Mouse (Mus musculus) embryonic facial prominence, embryonic 13.5 days (tissue): Measurements from ENCODE around the gene Zfp541. TPM values are rescaled to one million over a fixed set of nuclear protein-coding genes. Genes with fewer than 3 reads are reported as not detected.

ENCODE experiments used
- ATAC-seq: fragments of 200-750 bp; cut with Nextera tagmentation; 2 replicates; pipeline ENCODE4 v1.8.0; 2017; ENCODE audit warnings: low read depth; ENCODE audit not compliant: insufficient number of reproducible peaks, insufficient read depth, low FRiP score, low TSS enrichment
- H3K27ac ChIP-seq: fragments of 300-500 bp; sonication (generic); 2 replicates; pipeline ENCODE4 v1.5.1; 2015; ENCODE audit warnings: moderate library complexity, mild to moderate bottlenecking, inconsistent platforms
- H3K27me3 ChIP-seq: fragments of 300-500 bp; sonication (generic); 2 replicates; pipeline ENCODE4 v1.6.1; 2015; ENCODE audit warnings: mild to moderate bottlenecking, inconsistent platforms
- H3K36me3 ChIP-seq: fragments of 300-500 bp; sonication (generic); 2 replicates; pipeline ENCODE4 v1.6.1; 2015; ENCODE audit warnings: mild to moderate bottlenecking, inconsistent platforms
- H3K4me1 ChIP-seq: fragments of 300-500 bp; sonication (generic); 2 replicates; pipeline ENCODE4 v1.6.1; 2015; ENCODE audit warnings: inconsistent platforms
- H3K4me2 ChIP-seq: fragments of 300-500 bp; sonication (generic); 2 replicates; pipeline ENCODE4 v1.6.1; 2015; ENCODE audit warnings: moderate library complexity, mild to moderate bottlenecking, inconsistent platforms
- H3K4me3 ChIP-seq: fragments of 300-500 bp; sonication (generic); 2 replicates; pipeline ENCODE4 v1.5.1; 2015; ENCODE audit warnings: mild to moderate bottlenecking, inconsistent platforms
- H3K9ac ChIP-seq: fragments of 300-500 bp; sonication (generic); 2 replicates; pipeline ENCODE4 v1.6.1; 2015; ENCODE audit warnings: mild to moderate bottlenecking, inconsistent platforms
- H3K9me3 ChIP-seq: fragments of 300-500 bp; sonication (generic); 2 replicates; pipeline ENCODE4 v1.6.1; 2016; ENCODE audit warnings: inconsistent platforms
- WGBS: fragments of 180-500 bp; shearing (Covaris S2); methylation state at CpG from one replicate; pipeline ENCODE4 v1.1.7; 2015; ENCODE audit warnings: mixed read lengths; 5-methylcytosine and 5-hydroxymethylcytosine counted together
- polyA plus RNA-seq: library from polyadenylated mRNA; unstranded; fragments of >200 nt; fragmentation: Nextera tagmentation; extraction: Ambion mirVana; gene quantifications from 2 replicates; pipeline ENCODE4 v1.2.1, GENCODE M21; 2015

Zfp541 gene
- polyA plus RNA-seq, 1 experiment from 2014 or later = 0.07 TPM

DNA sequence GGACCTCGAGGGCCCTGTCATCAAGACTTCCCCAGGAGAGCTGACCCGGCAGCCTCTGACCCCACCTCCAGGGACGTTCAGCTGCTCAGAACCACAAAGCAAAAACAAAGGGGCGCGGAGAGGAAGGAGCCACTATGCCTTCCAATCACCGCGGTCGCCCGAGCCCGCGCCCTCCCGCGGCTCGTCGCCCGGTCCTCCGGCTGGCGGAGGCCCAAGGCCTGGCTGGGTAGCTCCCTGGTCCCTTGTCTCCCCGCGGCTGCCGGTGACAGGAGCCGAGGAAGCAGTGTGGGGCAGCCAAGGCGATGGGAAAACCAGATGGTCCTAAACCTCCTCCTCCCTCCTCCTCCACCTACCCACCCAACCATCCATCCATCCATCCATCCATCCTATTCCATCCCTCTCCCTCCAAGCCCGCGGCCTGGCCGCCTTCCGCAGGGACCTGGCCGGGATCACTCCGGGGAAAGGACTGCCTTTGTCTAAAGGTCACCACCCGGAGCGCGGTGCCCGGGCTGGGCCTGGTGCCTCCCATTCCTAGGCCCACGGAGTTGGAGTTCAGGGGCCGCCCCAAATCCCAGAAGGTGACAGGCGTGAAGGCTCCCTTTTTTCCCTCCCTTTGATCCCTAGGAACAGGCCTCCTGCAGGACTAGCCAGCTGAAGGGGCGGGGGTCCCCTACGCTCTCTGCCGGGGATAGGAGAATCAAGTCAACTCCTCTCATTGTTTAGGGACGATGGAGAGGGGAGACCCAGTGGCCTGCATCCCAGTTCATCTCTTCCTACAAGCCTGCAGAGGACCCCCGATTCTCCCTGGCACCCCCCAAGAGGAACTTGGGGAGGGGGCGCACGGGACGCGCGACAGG, 14.9 kb upstream of the Zfp541 start:
- Histone ChIP-seq H3K9me3 (no peaks in the 10 kb centered on the region), H3K9ac (peak overlapping the region; percentile 99), H3K36me3 (no peaks in the 10 kb centered on the region), H3K4me2 (peak overlapping the region; percentile 79), H3K27ac (peak overlapping the region; percentile 99), H3K27me3 (no peaks in the 10 kb centered on the region), H3K4me1 (peaks cover 55% of the 10 kb centered on the region), H3K4me3 (peak overlapping the region; percentile 84)
- 0 out of 2 replicates have a peak, but pooled peaks have one; percentile 8 for ATAC-seq
- under 1% methylated on average over 46 of the region's 46 CpGs for WGBS

DNA sequence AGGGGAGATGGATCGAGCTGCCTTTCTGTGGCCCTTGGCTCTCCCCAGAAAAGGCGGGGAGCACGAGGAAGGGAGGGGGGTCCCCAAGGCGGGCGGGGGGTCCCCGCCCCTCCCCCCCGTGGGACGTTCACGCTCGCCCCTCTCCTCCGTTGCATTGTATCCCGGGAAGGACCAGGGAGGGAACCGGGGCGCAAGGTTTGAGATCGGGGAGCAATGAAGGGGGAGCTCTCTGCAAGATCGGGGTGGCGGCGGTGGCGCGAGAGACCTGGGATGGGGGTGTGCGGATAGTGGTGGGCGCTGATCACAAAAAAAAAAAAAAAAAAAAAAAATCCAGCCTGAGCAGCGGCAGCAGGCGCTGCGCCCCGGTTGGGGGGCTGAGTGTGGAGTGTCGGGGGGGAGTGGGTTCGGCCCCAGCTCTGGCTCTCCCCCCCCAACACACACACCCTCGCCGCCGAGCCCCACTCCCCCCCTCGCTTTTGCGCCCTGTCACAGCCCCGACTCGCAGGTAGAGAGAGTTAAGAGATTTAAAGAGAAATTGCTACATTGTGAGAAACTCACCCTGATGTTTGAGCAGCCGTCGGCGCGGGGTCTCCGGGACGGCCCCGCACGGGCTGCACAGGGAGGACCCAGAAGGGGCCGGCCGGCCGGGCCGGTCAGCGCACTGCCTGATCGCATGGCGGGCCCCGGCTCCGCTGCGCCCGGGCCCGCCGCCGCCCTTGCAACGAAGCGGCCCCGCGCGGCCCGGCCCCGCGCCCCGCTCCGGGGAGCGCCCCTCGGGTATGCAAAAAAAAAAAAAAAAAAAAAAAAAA, 14.1 kb upstream of the Zfp541 start, which contains the start of gene Bicra:
TSS of gene Bicra (minus strand) at position 584 of the 809 bp plus-strand sequence.
- Histone ChIP-seq H3K4me1 (peaks cover 58% of the 10 kb centered on the region), H3K4me3 (peak within 1 kb of the TSS; percentile 84), H3K36me3 (no peaks in the 10 kb centered on the region), H3K9me3 (no peaks in the 10 kb centered on the region), H3K27ac (peak within 1 kb of the TSS; percentile 99), H3K4me2 (peak within 1 kb of the TSS; percentile 79), H3K27me3 (no peaks in the 10 kb centered on the region), H3K9ac (peak within 1 kb of the TSS; percentile 99)
- ATAC-seq = peak; percentile 29; the same call in 1 of the 2 replicates
- under 1% methylated on average over 59 of the region's 69 CpGs for WGBS

DNA sequence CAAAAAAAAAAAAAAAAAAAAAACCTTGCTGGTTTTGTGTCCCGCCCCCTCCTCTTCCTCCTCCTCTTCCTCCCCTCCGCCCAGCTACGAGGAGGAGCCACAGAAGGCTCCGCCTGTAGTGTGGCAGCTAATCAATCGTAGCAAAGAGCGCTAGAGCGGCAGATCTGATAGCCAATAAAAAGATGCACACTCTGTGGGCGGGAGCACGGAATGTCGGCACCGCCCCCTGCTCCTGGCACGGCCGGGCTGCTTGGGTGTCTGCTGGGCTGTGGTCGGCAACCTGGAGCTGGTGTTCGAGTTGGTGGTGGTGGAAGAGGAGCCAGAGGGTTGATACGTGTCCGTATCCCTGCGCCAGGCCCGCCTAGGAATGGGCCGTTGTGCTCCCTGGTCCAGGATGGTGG, 13.4 kb upstream of the Zfp541 start:
- Histone ChIP-seq H3K4me3 (peak overlapping the region; percentile 84), H3K36me3 (no peaks in the 10 kb centered on the region), H3K4me1 (peaks cover 54% of the 10 kb centered on the region), H3K9ac (peak overlapping the region; percentile 99), H3K27me3 (no peaks in the 10 kb centered on the region), H3K9me3 (no peaks in the 10 kb centered on the region), H3K4me2 (peak overlapping the region; percentile 79), H3K27ac (peak overlapping the region; percentile 99)
- peak; percentile 82 for ATAC-seq
- WGBS = 0% methylated on average over 20 of the region's 20 CpGs

- peak overlapping the region; percentile 79 for H3K4me2 ChIP-seq
- WGBS = 8% methylated on average over 36 of the region's 36 CpGs
- no peaks in the 10 kb centered on the region for H3K27me3 ChIP-seq
- H3K4me1 ChIP-seq = peaks cover 49% of the 10 kb centered on the region
- peak overlapping the region; percentile 91 for H3K27ac ChIP-seq
- no peaks in the 10 kb centered on the region for H3K9me3 ChIP-seq
- peak overlapping the region; percentile 99 for H3K9ac ChIP-seq
- peak overlapping the region; percentile 84 for H3K4me3 ChIP-seq
- 0 out of 2 replicates have a peak, but pooled peaks have one; percentile 0 for ATAC-seq
- no peaks in the 10 kb centered on the region for H3K36me3 ChIP-seq
Measured at GRCm38 (mm10) chr7:16048675-16049575, 12.7 kb upstream of the Zfp541 start.

DNA sequence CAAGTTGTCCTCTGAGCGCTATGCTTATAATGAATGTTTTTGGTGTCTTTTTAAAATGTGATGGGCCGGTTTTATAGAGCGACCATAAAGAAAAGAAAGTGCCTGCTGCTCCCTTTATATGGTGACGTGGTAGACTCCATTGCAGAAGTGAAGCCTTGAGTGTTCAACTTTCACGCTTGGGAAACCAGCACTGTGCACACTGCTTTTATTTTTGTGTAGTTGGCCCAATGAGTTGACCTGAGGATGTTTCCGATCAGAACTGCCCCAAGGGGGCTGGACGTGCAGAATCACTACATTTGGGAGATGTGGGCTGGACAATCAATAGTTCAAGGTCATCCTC, 12.1 kb upstream of the Zfp541 start:
- WGBS = 77% methylated on average over 7 of the region's 7 CpGs
- H3K9me3 ChIP-seq = no peaks in the 10 kb centered on the region
- H3K4me1 ChIP-seq = peaks cover 43% of the 10 kb centered on the region
- H3K9ac ChIP-seq = peak overlapping the region; percentile 99
- peak overlapping the region; percentile 84 for H3K4me3 ChIP-seq
- no peak for ATAC-seq
- no peaks in the 10 kb centered on the region for H3K27me3 ChIP-seq
- no peaks in the 10 kb centered on the region for H3K36me3 ChIP-seq
- H3K27ac ChIP-seq = no peak overlapping the region
- peak overlapping the region; percentile 79 for H3K4me2 ChIP-seq

GRCm38 (mm10) chr7:16050600-16050999, 11.0 kb upstream of the Zfp541 start:
- Histone ChIP-seq H3K9me3 (no peaks in the 10 kb centered on the region), H3K9ac (no peak overlapping the region), H3K27me3 (no peaks in the 10 kb centered on the region), H3K4me1 (peaks cover 32% of the 10 kb centered on the region), H3K27ac (no peak overlapping the region), H3K4me3 (no peak overlapping the region), H3K36me3 (no peaks in the 10 kb centered on the region), H3K4me2 (0 out of 2 replicates have a peak overlapping the region, but pooled peaks have one; percentile 79)
- 86% methylated on average over 3 of the region's 3 CpGs for WGBS
- ATAC-seq = no peak

DNA sequence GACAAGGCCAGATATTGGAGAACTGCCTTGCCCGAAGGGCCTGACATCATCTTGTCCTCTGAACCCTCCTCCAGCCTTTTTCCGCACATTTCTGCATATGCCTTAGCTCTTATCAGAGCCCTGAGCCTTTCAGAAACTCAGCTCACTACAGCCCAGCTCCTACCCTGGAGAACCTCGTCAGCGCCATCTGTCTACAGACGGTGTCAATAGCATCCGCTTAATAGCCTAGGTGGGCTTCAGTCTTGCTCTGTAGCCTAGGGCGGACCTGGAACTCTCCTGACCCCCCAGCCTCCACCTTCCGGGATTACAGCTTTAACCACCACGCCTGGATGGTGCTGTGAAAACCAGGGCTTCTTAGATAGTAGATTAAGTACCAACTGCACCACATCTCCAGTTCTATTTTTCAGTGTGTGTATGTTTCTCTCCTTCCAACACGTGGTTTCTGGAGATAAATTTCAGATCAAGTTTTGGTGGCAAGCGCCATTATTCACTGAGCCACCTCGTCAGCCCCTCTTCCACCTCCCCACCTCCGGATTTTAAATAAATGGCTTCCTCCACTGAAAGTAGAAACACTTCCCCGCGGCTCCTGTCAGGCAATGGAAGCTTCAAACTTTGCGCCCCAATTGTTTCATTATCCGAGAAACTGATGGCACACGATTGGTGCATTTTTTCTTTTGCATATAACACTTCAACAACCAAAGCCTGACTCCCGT, 9.6 kb upstream of the Zfp541 start:
- Histone ChIP-seq H3K4me3 (peak overlapping the region; percentile 59), H3K27ac (peak overlapping the region; percentile 92), H3K36me3 (no peaks in the 10 kb centered on the region), H3K4me2 (peak overlapping the region; percentile 76), H3K9me3 (no peaks in the 10 kb centered on the region), H3K4me1 (peaks cover 27% of the 10 kb centered on the region), H3K27me3 (no peaks in the 10 kb centered on the region), H3K9ac (peak overlapping the region; percentile 72)
- no peak for ATAC-seq
- WGBS = 6% methylated on average over 19 of the region's 19 CpGs

DNA sequence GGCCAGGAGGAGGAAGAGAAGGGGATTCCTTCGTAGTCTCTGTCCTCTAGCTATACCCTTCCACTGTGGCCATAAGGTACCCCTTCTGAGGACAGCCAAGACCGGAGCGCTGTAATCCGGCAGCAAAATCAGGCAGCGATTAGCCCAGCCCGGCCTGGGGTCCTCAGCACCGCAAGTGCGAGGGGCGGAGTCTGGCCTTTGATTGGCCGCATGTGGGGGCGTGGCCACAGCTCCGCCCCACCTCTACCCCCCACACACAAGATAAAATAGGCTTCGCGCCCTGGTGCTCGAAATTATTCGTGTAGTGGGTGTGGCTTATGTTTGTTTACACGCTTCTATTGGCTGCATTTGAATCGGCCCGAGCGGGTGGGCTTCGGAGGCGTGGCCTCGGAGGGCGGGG, 8.9 kb upstream of the Zfp541 start:
- no peaks in the 10 kb centered on the region for H3K36me3 ChIP-seq
- H3K9me3 ChIP-seq = no peaks in the 10 kb centered on the region
- H3K9ac ChIP-seq = peak overlapping the region; percentile 72
- no peaks in the 10 kb centered on the region for H3K27me3 ChIP-seq
- peaks cover 27% of the 10 kb centered on the region for H3K4me1 ChIP-seq
- WGBS = under 1% methylated on average over 24 of the region's 24 CpGs
- H3K4me3 ChIP-seq = peak overlapping the region; percentile 59
- H3K27ac ChIP-seq = peak overlapping the region; percentile 92
- peak; percentile 81 for ATAC-seq
- H3K4me2 ChIP-seq = peak overlapping the region; percentile 76

DNA sequence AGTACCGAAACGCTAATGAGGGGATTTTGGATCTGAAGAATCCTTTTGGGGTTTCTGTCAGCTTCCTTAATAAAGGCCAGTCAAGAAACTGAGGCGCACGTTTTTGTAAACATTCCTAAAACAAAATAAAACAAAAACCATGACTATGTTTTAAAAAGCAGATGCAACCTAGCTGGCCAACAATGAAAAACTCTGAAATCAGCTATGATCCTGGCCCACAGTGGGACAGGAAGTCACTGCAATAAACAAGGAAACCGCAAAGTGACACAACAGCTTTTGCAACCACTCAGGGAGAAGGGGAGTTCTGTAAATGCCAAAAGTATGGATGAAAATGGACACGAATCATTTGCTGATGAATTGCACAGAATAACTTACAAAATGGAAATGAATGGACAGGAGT, 8.5 kb upstream of the Zfp541 start:
- peak overlapping the region; percentile 72; the same call in 1 of the 2 replicates for H3K9ac ChIP-seq
- H3K9me3 ChIP-seq = 0 out of 2 replicates have a peak, but pooled peaks cover 2% of the 10 kb centered on the region
- no peaks in the 10 kb centered on the region for H3K27me3 ChIP-seq
- H3K4me2 ChIP-seq = peak overlapping the region; percentile 76
- H3K4me1 ChIP-seq = peaks cover 27% of the 10 kb centered on the region
- H3K27ac ChIP-seq = peak overlapping the region; percentile 92; the same call in 1 of the 2 replicates
- H3K4me3 ChIP-seq = peak overlapping the region; percentile 59
- ATAC-seq = no peak
- 15% methylated on average over 6 of the region's 6 CpGs for WGBS
- H3K36me3 ChIP-seq = no peaks in the 10 kb centered on the region

DNA sequence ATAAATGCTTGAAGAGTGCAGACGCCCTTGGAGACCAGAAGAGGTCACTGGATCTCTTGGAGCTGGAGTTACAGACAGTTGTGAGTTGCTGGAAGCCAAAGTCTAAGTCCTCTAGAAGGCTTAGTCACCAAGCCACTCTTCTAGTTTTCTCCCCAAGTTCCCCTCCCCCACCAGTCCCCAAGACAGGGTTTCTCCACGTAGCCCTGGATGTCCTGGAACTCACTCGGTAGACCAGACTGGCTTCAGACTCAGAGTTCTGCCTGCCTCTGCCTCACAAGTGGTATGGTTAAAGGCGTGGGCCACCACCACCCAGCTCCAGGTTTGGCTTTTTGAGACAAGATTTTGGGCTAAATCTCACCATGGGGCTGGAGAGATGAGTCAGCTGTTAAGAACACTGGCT, 6.6 kb upstream of the Zfp541 start:
- Histone ChIP-seq H3K9me3 (0 out of 2 replicates have a peak, but pooled peaks cover 3% of the 10 kb centered on the region), H3K36me3 (no peaks in the 10 kb centered on the region), H3K4me1 (peaks cover 17% of the 10 kb centered on the region), H3K27ac (no peak overlapping the region), H3K4me2 (no peak overlapping the region), H3K27me3 (peaks cover 4% of the 10 kb centered on the region; the same call in 1 of the 2 replicates), H3K9ac (no peak overlapping the region), H3K4me3 (no peak overlapping the region)
- no peak for ATAC-seq
- WGBS = 61% methylated on average over 4 of the region's 4 CpGs
